Mouse (Mus musculus): ENCODE measurements around the gene Gdpgp1. TPM values are rescaled to one million over a fixed set of nuclear protein-coding genes. Genes with fewer than 3 reads are reported as not detected.

Gene Gdpgp1
- total and polyA plus RNA-seq, 2 experiments from 2014 or later: 2.8 to 5.9 TPM

- H3K9ac ChIP-seq (replicated peaks; ENCODE audit: low read length, poor library complexity, severe bottlenecking): no peak overlapping the region
- no peak overlapping the region for H3K4me3 ChIP-seq (ENCODE audit: low read depth, low read length)
- H3K36me3 ChIP-seq (ENCODE audit: insufficient read depth, low read length): 0 out of 2 replicates have a peak, but pooled peaks cover 3% of the 10 kb centered on the region
- H3K9me3 ChIP-seq (ENCODE audit: low read length): no peaks in the 10 kb centered on the region
- H3K4me2 ChIP-seq (ENCODE audit: low read depth, low read length, poor library complexity, severe bottlenecking): no peak overlapping the region
- DNase-seq (ENCODE audit: low spot score) (no peak), ATAC-seq (ENCODE audit: low FRiP score) (no peak)
- TF ChIP-seq CTCF (IDR thresholded peaks at IDR 0.05): no peak
- H3K27me3 ChIP-seq (ENCODE audit: insufficient read depth, low read length): no peaks in the 10 kb centered on the region
- peaks cover 5% of the 10 kb centered on the region for H3K4me1 ChIP-seq (ENCODE audit: insufficient read depth, low read length)
- no peak overlapping the region for H3K27ac ChIP-seq (ENCODE audit: low read depth, low read length)
- 88% methylated on average over 12 of the region's 12 CpGs for WGBS
Measured at GRCm38 (mm10) chr7:80205705-80206589, 26.7 kb upstream of the Gdpgp1 start.

- Histone ChIP-seq H3K9me3 (ENCODE audit: low read length) (no peaks in the 10 kb centered on the region), H3K4me3 (ENCODE audit: low read depth, low read length) (no peak overlapping the region), H3K9ac (replicated peaks; ENCODE audit: low read length, poor library complexity, severe bottlenecking) (no peak overlapping the region), H3K4me1 (ENCODE audit: insufficient read depth, low read length) (no peaks in the 10 kb centered on the region; the same call in 1 of the 2 replicates), H3K36me3 (ENCODE audit: insufficient read depth, low read length) (0 out of 2 replicates have a peak, but pooled peaks cover 3% of the 10 kb centered on the region), H3K27me3 (ENCODE audit: insufficient read depth, low read length) (no peaks in the 10 kb centered on the region), H3K27ac (ENCODE audit: low read depth, low read length) (no peak overlapping the region), H3K4me2 (ENCODE audit: low read depth, low read length, poor library complexity, severe bottlenecking) (no peak overlapping the region)
- no peak for TF ChIP-seq CTCF (IDR thresholded peaks at IDR 0.05)
- 76% methylated on average over 3 of the region's 3 CpGs for WGBS
- ATAC-seq (ENCODE audit: low FRiP score) (no peak), DNase-seq (ENCODE audit: low spot score) (no peak)
Measured at GRCm38 (mm10) chr7:80207314-80207731, 25.3 kb upstream of the Gdpgp1 start.

GRCm38 (mm10) chr7:80208026-80208642 is 24.5 kb upstream of the Gdpgp1 start:
- DNase-seq (ENCODE audit: low spot score): no peak
- ATAC-seq (ENCODE audit: low FRiP score): no peak
- no peaks in the 10 kb centered on the region for H3K9me3 ChIP-seq (ENCODE audit: low read length)
- H3K27ac ChIP-seq (ENCODE audit: low read depth, low read length): no peak overlapping the region
- no peak overlapping the region for H3K9ac ChIP-seq (replicated peaks; ENCODE audit: low read length, poor library complexity, severe bottlenecking)
- no peaks in the 10 kb centered on the region; the same call in 1 of the 2 replicates for H3K4me1 ChIP-seq (ENCODE audit: insufficient read depth, low read length)
- no peak overlapping the region for H3K4me3 ChIP-seq (ENCODE audit: low read depth, low read length)
- no peak for TF ChIP-seq CTCF (IDR thresholded peaks at IDR 0.05)
- H3K4me2 ChIP-seq (ENCODE audit: low read depth, low read length, poor library complexity, severe bottlenecking): no peak overlapping the region
- WGBS: 75% methylated on average over 18 of the region's 18 CpGs
- H3K36me3 ChIP-seq (ENCODE audit: insufficient read depth, low read length): peaks cover 4% of the 10 kb centered on the region; the same call in 1 of the 2 replicates
- H3K27me3 ChIP-seq (ENCODE audit: insufficient read depth, low read length): no peaks in the 10 kb centered on the region

GRCm38 (mm10) chr7:80208738-80209430 is 23.8 kb upstream of the Gdpgp1 start:
- WGBS: 72% methylated on average over 10 of the region's 10 CpGs
- no peak for TF ChIP-seq CTCF (IDR thresholded peaks at IDR 0.05)
- Histone ChIP-seq H3K27ac (ENCODE audit: low read depth, low read length) (no peak overlapping the region), H3K4me1 (ENCODE audit: insufficient read depth, low read length) (no peaks in the 10 kb centered on the region), H3K4me3 (ENCODE audit: low read depth, low read length) (no peak overlapping the region), H3K27me3 (ENCODE audit: insufficient read depth, low read length) (no peaks in the 10 kb centered on the region), H3K36me3 (ENCODE audit: insufficient read depth, low read length) (peaks cover 10% of the 10 kb centered on the region; the same call in 1 of the 2 replicates), H3K9ac (replicated peaks; ENCODE audit: low read length, poor library complexity, severe bottlenecking) (no peak overlapping the region), H3K4me2 (ENCODE audit: low read depth, low read length, poor library complexity, severe bottlenecking) (no peak overlapping the region), H3K9me3 (ENCODE audit: low read length) (no peaks in the 10 kb centered on the region)
- ATAC-seq (ENCODE audit: low FRiP score): no peak
- no peak for DNase-seq (ENCODE audit: low spot score)

- no peak overlapping the region for H3K27ac ChIP-seq (ENCODE audit: low read depth, low read length)
- H3K9ac ChIP-seq (replicated peaks; ENCODE audit: low read length, poor library complexity, severe bottlenecking): no peak overlapping the region
- H3K36me3 ChIP-seq (ENCODE audit: insufficient read depth, low read length): peaks cover 10% of the 10 kb centered on the region; the same call in 1 of the 2 replicates
- ATAC-seq (ENCODE audit: low FRiP score): no peak
- TF ChIP-seq CTCF (IDR thresholded peaks at IDR 0.05): no peak
- 80% methylated on average over 6 of the region's 6 CpGs for WGBS
- H3K9me3 ChIP-seq (ENCODE audit: low read length): no peaks in the 10 kb centered on the region
- H3K4me2 ChIP-seq (ENCODE audit: low read depth, low read length, poor library complexity, severe bottlenecking): no peak overlapping the region
- no peaks in the 10 kb centered on the region for H3K4me1 ChIP-seq (ENCODE audit: insufficient read depth, low read length)
- DNase-seq (ENCODE audit: low spot score): no peak
- H3K27me3 ChIP-seq (ENCODE audit: insufficient read depth, low read length): no peaks in the 10 kb centered on the region
- H3K4me3 ChIP-seq (ENCODE audit: low read depth, low read length): no peak overlapping the region
Measured at GRCm38 (mm10) chr7:80209669-80210068, 23.0 kb upstream of the Gdpgp1 start.

All from midbrain, postnatal 0 days (tissue).